16 mouse cellular contexts compared by ENCODE assay signal in genomic region chr13:34347960-34348889, GRCm38 (mm10). TPM values are rescaled to one million over a fixed set of nuclear protein-coding genes. Genes with fewer than 3 reads are reported as not detected.
DNase-seq lines count a peak whose midpoint lies in the region; ATAC-seq and TF ChIP-seq lines count a peak whose summit lies in the region.
"Had no signal": no experiment of that assay in that cellular context is flagged by ENCODE, and none has a peak within 500 bp of the region (broad histone marks: within the 10 kb centered on the region; RNA-seq: fewer than 3 reads in every experiment).

No protein-coding gene starts in this region.

- no peak overlapping the region for H3K4me3 ChIP-seq in lung, embryonic 14.5 days (ENCODE audit: low read depth, low read length)
- H3K4me3 ChIP-seq: gastrocnemius, adult 2 months; heart, adult 2 months; lung, embryonic 15.5 days; midbrain, embryonic 15.5 days had no signal

- no peak for TF ChIP-seq CTCF in lung, embryonic 14.5 days (IDR thresholded peaks at IDR 0.05; ENCODE audit: low read depth)

- H3K9me3 ChIP-seq in lung, embryonic 14.5 days (ENCODE audit: low read depth, low read length), result no peaks in the 10 kb centered on the region
- H3K9me3 ChIP-seq: lung, embryonic 15.5 days; midbrain, embryonic 15.5 days had no signal

- ATAC-seq in lung, embryonic 14.5 days (ENCODE audit: insufficient read depth), result no peak
- peak; percentile 72 for ATAC-seq in erythroid progenitor cell, adult 5-6 weeks (replicated peaks; ENCODE audit: low FRiP score, poor library complexity, severe bottlenecking)
- peak; percentile 64 for ATAC-seq in megakaryocyte-erythroid progenitor cell, adult 5-6 weeks (replicated peaks; ENCODE audit: low FRiP score, low TSS enrichment, poor library complexity, severe bottlenecking)
- ATAC-seq: forebrain, embryonic 14.5 days; midbrain, embryonic 15.5 days had no signal

- peaks cover 7% of the 10 kb centered on the region; the same call in 1 of the 2 replicates for H3K4me1 ChIP-seq in lung, embryonic 14.5 days (ENCODE audit: insufficient read depth)

- H3K4me2 ChIP-seq in lung, embryonic 14.5 days, result no peak overlapping the region
- H3K4me2 ChIP-seq: hindbrain, embryonic 14.5 days; lung, embryonic 15.5 days; midbrain, embryonic 15.5 days had no signal

- no peak overlapping the region for H3K9ac ChIP-seq in lung, embryonic 14.5 days
- H3K9ac ChIP-seq: hindbrain, embryonic 14.5 days; lung, embryonic 15.5 days; midbrain, embryonic 15.5 days had no signal

- DNase-seq in lung, embryonic 14.5 days, result no peak
- no peak for DNase-seq in lung, postnatal 36 days
- DNase-seq in MEL-GATA-1-ER (ENCODE audit: extremely low read depth, low read depth), result peak; percentile 67
- no peak for DNase-seq in layer of hippocampus, postnatal 10 days (ENCODE audit: low spot score in 2 of 2)
- DNase-seq in layer of hippocampus, postnatal 36 days, result no peak
- DNase-seq: adrenal gland, postnatal 10 days; gastrocnemius, adult 2 months; heart, adult 2 months; kidney, adult 18-20 months; kidney, postnatal 4 days had no signal

- 0 out of 2 replicates have a peak overlapping the region, but pooled peaks have one; percentile 4 for H3K27ac ChIP-seq in lung, embryonic 14.5 days (ENCODE audit: low read depth)
- H3K27ac ChIP-seq: gastrocnemius, adult 2 months; heart, adult 2 months; hindbrain, embryonic 14.5 days; lung, embryonic 15.5 days; midbrain, embryonic 15.5 days had no signal

- WGBS in lung, embryonic 14.5 days, result 32% methylated on average over 7 of the region's 7 CpGs

- H3K27me3 ChIP-seq in lung, embryonic 14.5 days (ENCODE audit: insufficient read depth, low read length), result peaks cover 35% of the 10 kb centered on the region
- H3K27me3 ChIP-seq: midbrain, embryonic 15.5 days had no signal

- H3K36me3 ChIP-seq in lung, embryonic 14.5 days (ENCODE audit: insufficient read depth), result no peaks in the 10 kb centered on the region
- H3K36me3 ChIP-seq: lung, embryonic 15.5 days; midbrain, embryonic 15.5 days had no signal

RNA-seq across cellular contexts. Expression of gene Slc22a23, which starts 3.2 kb away (rescaled TPM):
- polyA plus RNA-seq in lung, embryonic 14.5 days (2014; fragmentation: Nextera tagmentation; extraction: Ambion mirVana), result 6.7 and 7.5 TPM in 2 replicates
- 97.7 and 102 TPM in 2 replicates for total RNA-seq in erythroid progenitor cell, adult 5-6 weeks (2015; ENCODE audit: low replicate concordance)
- total RNA-seq in erythroid progenitor cell, adult 5-6 weeks (2017; ENCODE audit: low replicate concordance), result 107 and 114 TPM in 2 replicates
- 27.6 and 29.1 TPM in 2 replicates for total RNA-seq in megakaryocyte-erythroid progenitor cell, adult 5-6 weeks (2014; fragmentation: Nextera tagmentation)
- 20.3 and 35.5 TPM in 2 replicates for total RNA-seq in megakaryocyte-erythroid progenitor cell, adult 5-6 weeks (2017)
- total RNA-seq in layer of hippocampus, postnatal 10 days (2021), result 10 to 100 TPM; 51.4 to 51.8 TPM
- 10 to 100 TPM; 36.0 to 36.5 TPM for total RNA-seq in layer of hippocampus, postnatal 36 days (2021)
